Mouse (Mus musculus) brain, adult 2 months (tissue): ENCODE data around the gene Tlr9.

Source experiments
- DNase-seq: peaks from one replicate; pipeline ENCODE4 v3.0.0; 2011; ENCODE audit warnings: low read depth, low spot score

Gene Tlr9

GRCm38 (mm10) chr9:106203990-106204851 is 18.2 kb upstream of the Tlr9 start:
- DNase-seq: peak; percentile 87

- peak; percentile 51 for DNase-seq
Measured at GRCm38 (mm10) chr9:106205713-106206290, 16.6 kb upstream of the Tlr9 start.

- no peak for DNase-seq
Measured at GRCm38 (mm10) chr9:106206515-106206914, 15.9 kb upstream of the Tlr9 start.

GRCm38 (mm10) chr9:106208181-106208580 is 14.2 kb upstream of the Tlr9 start:
- DNase-seq: no peak

GRCm38 (mm10) chr9:106209954-106210353 is 12.4 kb upstream of the Tlr9 start:
- DNase-seq: no peak

DNA sequence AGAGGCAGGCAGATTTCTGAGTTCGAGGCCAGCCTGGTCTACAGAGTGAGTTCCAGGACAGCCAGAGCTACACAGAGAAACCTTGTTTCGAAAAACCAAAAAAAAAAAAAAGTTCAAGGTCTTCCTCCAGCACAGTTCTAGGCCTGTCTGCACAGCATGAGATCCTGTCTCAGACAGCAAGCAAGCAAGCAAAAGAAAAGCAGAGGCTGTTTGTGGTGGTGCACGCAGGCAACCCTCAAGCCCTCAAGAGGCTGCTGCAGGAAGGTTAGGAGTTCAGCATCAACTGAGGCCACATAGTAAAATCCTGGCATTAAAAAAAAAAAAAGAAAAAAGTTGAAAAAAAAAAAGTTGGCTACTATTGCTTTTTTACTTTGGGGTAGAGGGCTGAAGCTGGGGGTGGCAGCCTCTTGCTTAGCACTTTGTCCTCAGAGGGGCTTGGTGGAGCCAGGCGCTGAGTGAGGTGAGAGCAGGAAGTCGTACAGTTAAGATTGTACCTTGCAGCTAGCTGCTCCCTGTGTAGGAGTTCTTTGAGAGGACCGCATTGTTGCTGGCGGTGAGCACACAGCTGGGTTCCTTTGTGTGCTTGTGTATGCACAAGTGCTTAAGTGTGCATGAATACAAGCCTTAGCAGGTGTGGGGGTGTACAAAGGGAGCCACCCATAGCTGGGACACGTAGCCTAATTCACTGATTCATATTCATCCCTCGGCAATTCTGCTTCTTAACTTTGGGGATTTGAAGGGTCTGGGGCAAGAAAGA is 11.4 kb upstream of the Tlr9 start:
- DNase-seq: peak; percentile 60

- peak; percentile 95 for DNase-seq
Measured at GRCm38 (mm10) chr9:106211680-106212593, 10.5 kb upstream of the Tlr9 start.

- DNase-seq: no peak
Measured at GRCm38 (mm10) chr9:106212594-106212981, 9.8 kb upstream of the Tlr9 start.

DNA sequence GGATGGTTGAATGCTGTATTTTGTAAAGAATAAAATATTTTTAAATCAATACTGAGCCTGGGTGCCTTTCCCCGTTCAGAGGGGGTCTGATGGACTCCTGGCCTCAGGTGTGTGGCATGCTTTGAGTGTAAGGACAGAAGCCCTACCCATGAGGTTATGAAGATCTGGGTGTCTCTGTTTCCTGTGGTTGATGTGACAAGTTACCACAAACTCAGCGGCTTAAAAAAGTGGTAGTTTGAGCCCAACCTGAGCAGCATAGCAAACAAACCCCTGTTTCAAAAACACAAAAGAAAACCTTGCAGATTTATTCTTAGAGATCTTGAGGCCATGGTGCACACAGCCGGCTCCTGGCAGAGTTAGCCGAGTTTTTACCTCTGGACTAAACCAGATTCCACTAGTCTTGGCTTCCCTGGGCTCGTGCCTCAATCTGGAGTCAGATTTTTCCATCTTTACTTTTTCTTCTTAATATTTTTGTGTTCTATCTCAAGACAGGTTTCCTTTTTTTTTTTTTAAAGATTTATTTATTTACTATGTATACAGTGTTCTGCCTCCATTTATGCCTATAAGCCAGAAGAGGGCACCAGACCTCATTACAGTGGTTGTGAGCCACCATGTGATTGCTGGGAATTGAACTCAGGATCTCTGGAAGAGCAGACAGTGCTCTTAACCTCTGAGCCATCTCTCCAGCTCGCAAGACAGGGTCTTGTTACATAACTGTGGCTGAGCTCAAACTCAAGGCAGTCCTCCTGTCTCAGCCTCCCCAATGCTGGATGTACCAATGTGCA is 6.9 kb upstream of the Tlr9 start:
- no peak for DNase-seq

GRCm38 (mm10) chr9:106216971-106217370 is 5.4 kb upstream of the Tlr9 start:
- no peak for DNase-seq

GRCm38 (mm10) chr9:106220894-106221523 is 1.4 kb upstream of the Tlr9 start:
- DNase-seq: no peak

DNA sequence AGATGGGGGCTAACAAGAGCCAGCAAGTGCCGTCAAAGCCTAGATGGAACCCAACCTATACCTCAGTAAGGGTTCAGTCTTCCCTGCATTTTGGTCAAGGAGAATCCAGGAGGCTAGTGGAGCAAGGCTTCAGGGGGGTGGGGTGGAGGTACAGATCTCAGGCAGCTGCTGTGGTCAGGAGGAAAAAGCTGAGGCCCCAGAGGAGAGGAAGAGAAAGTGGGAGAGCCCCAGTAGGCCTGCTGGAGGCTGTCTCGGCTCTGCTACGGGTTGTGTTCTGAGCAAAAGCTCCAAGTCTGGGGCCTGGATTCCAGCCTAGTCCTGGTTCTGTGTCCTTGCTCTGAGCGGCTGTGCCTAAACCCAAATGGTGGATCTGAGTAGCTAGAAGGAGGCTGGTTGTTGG is 596 bp downstream of the Tlr9 start:
- no peak for DNase-seq

- no peak for DNase-seq
Measured at GRCm38 (mm10) chr9:106225469-106226150, 3.2 kb downstream of the Tlr9 start.

- peak; percentile 81 for DNase-seq
Measured at GRCm38 (mm10) chr9:106226151-106226682, 3.8 kb downstream of the Tlr9 start.

- DNase-seq: no peak
Measured at GRCm38 (mm10) chr9:106227790-106228429, 5.5 kb downstream of the Tlr9 start.

GRCm38 (mm10) chr9:106230051-106230733 is 7.8 kb downstream of the Tlr9 start:
- peak; percentile 48 for DNase-seq

- peak; percentile 45 for DNase-seq
Measured at GRCm38 (mm10) chr9:106230734-106231106, 8.3 kb downstream of the Tlr9 start.

DNA sequence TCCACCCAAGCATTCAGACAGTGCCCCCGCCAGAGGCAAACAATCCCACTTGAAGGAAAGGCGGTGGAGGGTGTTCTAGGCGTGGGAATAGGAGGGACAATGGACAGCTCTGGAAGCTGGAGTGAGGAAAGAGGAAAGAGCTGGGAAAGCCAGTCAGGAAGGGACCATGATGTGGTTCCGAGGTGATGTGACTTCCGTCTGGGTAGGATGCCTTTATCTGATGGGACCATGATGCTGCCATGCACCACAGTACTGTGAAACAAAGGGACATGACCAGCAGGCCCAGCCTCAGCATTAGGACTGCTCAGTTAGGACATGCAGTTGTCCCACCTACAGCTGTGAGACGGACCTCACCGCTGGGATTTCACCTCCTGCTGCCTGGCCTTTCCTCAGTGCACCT is 8.8 kb downstream of the Tlr9 start:
- DNase-seq: no peak
